21 mouse cellular contexts compared by ENCODE assay signal in the genomic region with DNA sequence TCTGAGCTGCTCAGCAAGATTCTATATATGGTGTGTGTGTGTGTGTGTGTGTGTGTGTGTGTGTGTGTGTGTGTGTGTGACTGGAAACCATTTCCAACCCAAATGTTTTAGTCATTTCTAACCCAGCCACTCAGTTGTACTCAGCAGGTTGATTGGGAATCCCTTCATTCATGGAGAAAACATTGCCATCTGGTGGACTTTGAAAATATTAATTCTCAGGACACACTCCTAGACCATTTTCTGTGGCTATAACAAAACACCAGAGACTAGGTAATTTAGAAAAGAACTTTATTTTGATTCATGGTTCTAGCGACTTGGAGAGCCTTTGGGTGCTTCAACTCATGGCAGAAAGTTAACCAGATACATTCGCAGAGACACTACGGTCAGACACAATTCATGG.
A peak's percentile ranks its signal among the peaks of the same experiment; 100 is the strongest.
DNase-seq lines count a peak whose midpoint lies in the region; ATAC-seq and TF ChIP-seq lines count a peak whose summit lies in the region.
"Had no signal": no experiment of that assay in that cellular context is flagged by ENCODE, and none has a peak within 500 bp of the region (broad histone marks: within the 10 kb centered on the region; RNA-seq: fewer than 3 reads in every experiment).

No protein-coding gene starts in this region.

- H3K9me3 ChIP-seq in forebrain, postnatal 0 days (ENCODE audit: low read length) = no peaks in the 10 kb centered on the region
- H3K9me3 ChIP-seq in forebrain, embryonic 12.5 days = no peaks in the 10 kb centered on the region
- H3K9me3 ChIP-seq: embryonic facial prominence, embryonic 15.5 days; midbrain, embryonic 15.5 days had no signal

- H3K27me3 ChIP-seq in forebrain, postnatal 0 days (ENCODE audit: insufficient read depth, low read length) = no peaks in the 10 kb centered on the region
- no peaks in the 10 kb centered on the region for H3K27me3 ChIP-seq in forebrain, embryonic 12.5 days
- H3K27me3 ChIP-seq: embryonic facial prominence, embryonic 15.5 days; midbrain, embryonic 15.5 days had no signal

- no peak overlapping the region for H3K9ac ChIP-seq in forebrain, postnatal 0 days
- H3K9ac ChIP-seq in forebrain, embryonic 12.5 days = no peak overlapping the region
- H3K9ac ChIP-seq: embryonic facial prominence, embryonic 15.5 days; liver, embryonic 14.5 days; midbrain, embryonic 15.5 days had no signal

- peak; percentile 8 for DNase-seq in forebrain, postnatal 0 days
- DNase-seq in left cerebral cortex, adult 2 months (ENCODE audit: extremely low spot score in 1 of 2, low spot score in 2 of 2) = no peak
- DNase-seq in left cerebral cortex, postnatal 36 days (ENCODE audit: low spot score in 2 of 2) = no peak
- DNase-seq in retina, postnatal 7 days (ENCODE audit: low read depth, low spot score) = peak; percentile 11
- DNase-seq in retina, postnatal 1 day = no peak
- no peak for DNase-seq in right cerebral cortex, adult 18-20 months
- DNase-seq: adrenal gland, adult 8-10 months; B cell, adult 2 months; cerebellum, adult 9-11 months; gastrocnemius, postnatal 10 days; heart, adult 18-20 months; heart, postnatal 4 days; kidney, adult 2 months; kidney, postnatal 25 days; lung, postnatal 10 days; thymus, postnatal 36 days had no signal

- no peak overlapping the region for H3K27ac ChIP-seq in forebrain, postnatal 0 days (ENCODE audit: low read depth, low read length)
- H3K27ac ChIP-seq in forebrain, embryonic 12.5 days = no peak overlapping the region
- no peak overlapping the region for H3K27ac ChIP-seq in left cerebral cortex, adult 2 months
- H3K27ac ChIP-seq: embryonic facial prominence, embryonic 15.5 days; liver, embryonic 14.5 days; midbrain, embryonic 15.5 days had no signal

- no peak for ATAC-seq in forebrain, postnatal 0 days
- ATAC-seq in forebrain, embryonic 12.5 days (ENCODE audit: low FRiP score) = no peak
- ATAC-seq: hindbrain, embryonic 16.5 days; midbrain, embryonic 15.5 days had no signal

- 87% methylated on average over 3 of the region's 3 CpGs for WGBS in forebrain, postnatal 0 days
- 86% methylated on average over 3 of the region's 3 CpGs for WGBS in forebrain, embryonic 12.5 days

- TF ChIP-seq CTCF in forebrain, postnatal 0 days (IDR thresholded peaks at IDR 0.05; ENCODE audit: low read depth) = peak; percentile 27
- TF ChIP-seq CTCF in left cerebral cortex, adult 2 months (IDR thresholded peaks at IDR 0.05) = peak; percentile 10

- no peaks in the 10 kb centered on the region for H3K4me1 ChIP-seq in forebrain, postnatal 0 days (ENCODE audit: insufficient read depth)
- H3K4me1 ChIP-seq in forebrain, embryonic 12.5 days = 0 out of 2 replicates have a peak, but pooled peaks cover 5% of the 10 kb centered on the region
- H3K4me1 ChIP-seq: embryonic facial prominence, embryonic 15.5 days; midbrain, embryonic 15.5 days had no signal

- no peaks in the 10 kb centered on the region for H3K36me3 ChIP-seq in forebrain, postnatal 0 days (ENCODE audit: insufficient read depth)
- H3K36me3 ChIP-seq in forebrain, embryonic 12.5 days (replicated peaks) = no peaks in the 10 kb centered on the region
- H3K36me3 ChIP-seq: embryonic facial prominence, embryonic 15.5 days; midbrain, embryonic 15.5 days had no signal

- intact Hi-C loops in left cerebral cortex, adult 2 months (cut with DNase I) = loop anchor here (5.0 kb wide), 1 partner anchor 184 kb away; no protein-coding TSS in a partner anchor
- intact Hi-C loops in left cerebral cortex, postnatal 36 days (cut with DNase I) = no loop called here

- H3K4me2 ChIP-seq in forebrain, postnatal 0 days (ENCODE audit: low read depth) = no peak overlapping the region
- H3K4me2 ChIP-seq in forebrain, embryonic 12.5 days = no peak overlapping the region
- H3K4me2 ChIP-seq: embryonic facial prominence, embryonic 15.5 days; midbrain, embryonic 15.5 days had no signal

- H3K4me3 ChIP-seq in forebrain, postnatal 0 days (ENCODE audit: low read depth, low read length) = no peak overlapping the region
- no peak overlapping the region for H3K4me3 ChIP-seq in forebrain, embryonic 12.5 days (replicated peaks)
- H3K4me3 ChIP-seq in left cerebral cortex, adult 2 months = no peak overlapping the region
- H3K4me3 ChIP-seq: embryonic facial prominence, embryonic 15.5 days; midbrain, embryonic 15.5 days had no signal

Comparison
In these comparisons a context has a peak if more than half of its experiments do, and no peak if none do; other contexts are left out.
1. DNase-seq: peak in forebrain, postnatal 0 days (single experiment) and retina, postnatal 7 days (single experiment); none in left cerebral cortex, adult 2 months (0 of 2), left cerebral cortex, postnatal 36 days (0 of 2), retina, postnatal 1 day (single experiment) and right cerebral cortex, adult 18-20 months (single experiment).